Mouse (Mus musculus): ENCODE measurements around the gene Arid1b.

GRCm38 (mm10) chr17:5180925-5181324, 186.8 kb downstream of the Arid1b start:
- TF ChIP-seq CTCF (IDR thresholded peaks at IDR 0.05) (no peak), EP300 (IDR thresholded peaks at IDR 0.05; ENCODE audit: insufficient read depth, low read depth, low read length) (no peak), POLR2A (IDR thresholded peaks at IDR 0.05; ENCODE audit: insufficient read depth, low read depth, low read length) (no peak)

Measured in heart, adult 2 months (tissue).